Mouse (Mus musculus): ENCODE data around the gene E2f8. TPM values are rescaled to one million over a fixed set of nuclear protein-coding genes. Genes with fewer than 3 reads are reported as not detected.

E2f8 gene
- total and polyA plus RNA-seq, 3 experiments, result 8.9 to 49.4 (median 39.3) TPM

- TF ChIP-seq USF1 (IDR thresholded peaks at IDR 0.05; ENCODE audit: low read depth, low read length) (no peak), ZC3H11A (IDR thresholded peaks at IDR 0.05; ENCODE audit: low read depth, low read length) (no peak), SMC3 (IDR thresholded peaks at IDR 0.05; ENCODE audit: low read depth, low read length) (no peak), CHD1 (IDR thresholded peaks at IDR 0.05; ENCODE audit: low read depth, low read length) (no peak)
These were observed 16.5 kb downstream of the E2f8 start (continued) for GRCm38 (mm10) chr7:48864671-48865458.

GRCm38 (mm10) chr7:48864199-48864598 is 17.2 kb downstream of the E2f8 start:
- peak; percentile 78; the same call in 1 of the 2 replicates for TF ChIP-seq MAFK (IDR thresholded peaks at IDR 0.05; ENCODE audit: borderline replicate concordance, low read depth, low read length)
- no peak for TF ChIP-seq ZMIZ1 (IDR thresholded peaks at IDR 0.05; ENCODE audit: low read depth, low read length)
- TF ChIP-seq RAD21 (IDR thresholded peaks at IDR 0.05; ENCODE audit: low read depth, low read length), result no peak
- TF ChIP-seq BHLHE40 (IDR thresholded peaks at IDR 0.05; ENCODE audit: borderline replicate concordance, low read depth, low read length), result 0 out of 2 replicates have a peak, but pooled peaks have one; percentile 4
- peak; percentile 51; the same call in 1 of the 2 replicates for TF ChIP-seq ZNF384 (IDR thresholded peaks at IDR 0.05; ENCODE audit: low read depth, low read length)
- Histone ChIP-seq H3K27ac (ENCODE audit: control insufficient read depth, low read depth, low read length) (peak overlapping the region; percentile 88), H3K79me2 (ENCODE audit: control insufficient read depth, insufficient read depth, low read length, poor library complexity) (no peaks in the 10 kb centered on the region), H3K27me3 (ENCODE audit: control insufficient read depth in 1 of 2, insufficient read depth in 2 of 2, low read length in 2 of 2) (no peaks in the 10 kb centered on the region), H3K36me3 (ENCODE audit: control insufficient read depth in 1 of 2, insufficient read depth in 2 of 2, low read length in 2 of 2) (peaks cover 17 to 54% of the 10 kb centered on the region in 2 experiments), H3K9me3 (replicated peaks; ENCODE audit: insufficient read depth, low read length) (no peaks in the 10 kb centered on the region), H3K4me3 (ENCODE audit: control insufficient read depth in 1 of 2, insufficient read depth in 1 of 2, low read depth in 2 of 2, low read length in 2 of 2) (no peak overlapping the region; a peak in 1 of 4 replicates), H3K4me1 (ENCODE audit: control insufficient read depth in 1 of 2, insufficient read depth in 2 of 2, low read length in 2 of 2) (peaks cover 51 to 56% of the 10 kb centered on the region in 2 experiments), H3K9ac (ENCODE audit: control insufficient read depth, low read depth, low read length, poor library complexity, severe bottlenecking) (no peak overlapping the region)
- DNase-seq (ENCODE audit: low read depth, low spot score), result no peak

GRCm38 (mm10) chr7:48861796-48862195 is 19.6 kb downstream of the E2f8 start:
- Histone ChIP-seq H3K9me3 (replicated peaks; ENCODE audit: insufficient read depth, low read length) (no peaks in the 10 kb centered on the region), H3K4me3 (ENCODE audit: control insufficient read depth in 1 of 2, insufficient read depth in 1 of 2, low read depth in 2 of 2, low read length in 2 of 2) (no peak overlapping the region), H3K27me3 (ENCODE audit: control insufficient read depth in 1 of 2, insufficient read depth in 2 of 2, low read length in 2 of 2) (no peaks in the 10 kb centered on the region), H3K36me3 (ENCODE audit: control insufficient read depth in 1 of 2, insufficient read depth in 2 of 2, low read length in 2 of 2) (peaks cover 8 to 68% of the 10 kb centered on the region in 2 experiments), H3K27ac (ENCODE audit: control insufficient read depth, low read depth, low read length) (peak overlapping the region; percentile 40; the same call in 1 of the 2 replicates), H3K4me1 (ENCODE audit: control insufficient read depth in 1 of 2, insufficient read depth in 2 of 2, low read length in 2 of 2) (peaks cover 61 to 69% of the 10 kb centered on the region in 2 experiments), H3K79me2 (ENCODE audit: control insufficient read depth, insufficient read depth, low read length, poor library complexity) (no peaks in the 10 kb centered on the region), H3K9ac (ENCODE audit: control insufficient read depth, low read depth, low read length, poor library complexity, severe bottlenecking) (no peak overlapping the region)
- no peak for TF ChIP-seq ETS1 (IDR thresholded peaks at IDR 0.05; ENCODE audit: low read depth, low read length)
- peak; percentile 34 to 68; a peak in 2 of 4 replicates for TF ChIP-seq EP300 (IDR thresholded peaks at IDR 0.05; ENCODE audit: low read depth in 1 of 2, low read length in 2 of 2)
- no peak for TF ChIP-seq POLR2AphosphoS2 (IDR thresholded peaks at IDR 0.05; ENCODE audit: low read length)
- TF ChIP-seq ZKSCAN1 (IDR thresholded peaks at IDR 0.05; ENCODE audit: low read depth, low read length), result peak; percentile 99
- 0 out of 2 replicates have a peak, but pooled peaks have one; percentile 29 for TF ChIP-seq GATA1 (IDR thresholded peaks at IDR 0.05; ENCODE audit: low read depth, low read length)
- no peak for TF ChIP-seq MYC (IDR thresholded peaks at IDR 0.05; ENCODE audit: low read depth, low read length)
- TF ChIP-seq TCF12 (IDR thresholded peaks at IDR 0.05; ENCODE audit: low read depth, low read length), result peak; percentile 51; the same call in 1 of the 2 replicates
- TF ChIP-seq MYB (IDR thresholded peaks at IDR 0.05; ENCODE audit: low read depth, low read length), result no peak
- TF ChIP-seq USF2 (IDR thresholded peaks at IDR 0.05; ENCODE audit: borderline replicate concordance in 1 of 2, insufficient read depth in 1 of 2, low read depth in 1 of 2, low read length in 2 of 2), result no peak
- no peak for DNase-seq (ENCODE audit: low read depth, low spot score)

All from MEL (cell line).